17 mouse cellular contexts compared by ENCODE assay signal in the genomic region with DNA sequence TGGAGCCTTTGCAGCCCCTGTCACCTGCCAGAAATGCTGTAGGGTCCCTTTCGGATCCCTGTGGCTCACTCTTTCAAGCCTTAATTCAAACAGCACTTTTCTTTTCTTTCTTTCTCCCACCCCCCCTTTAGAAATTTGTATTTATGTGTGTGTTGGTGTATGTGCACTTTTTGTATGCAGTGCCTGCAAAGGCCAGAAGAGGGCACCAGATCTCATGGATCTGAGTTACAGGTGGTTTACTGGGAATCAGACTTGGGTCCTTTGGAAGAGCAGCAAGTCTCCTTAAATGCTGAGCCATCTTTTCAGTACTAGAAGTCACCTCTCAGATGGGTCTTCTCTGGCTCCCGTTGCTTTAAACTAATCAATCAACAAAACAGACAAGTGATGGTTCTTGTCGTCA. TPM values are rescaled to one million over a fixed set of nuclear protein-coding genes. Genes with fewer than 3 reads are reported as not detected.
DNase-seq lines count a peak whose midpoint lies in the region; ATAC-seq and TF ChIP-seq lines count a peak whose summit lies in the region.
"Had no signal": no experiment of that assay in that cellular context is flagged by ENCODE, and none has a peak within 500 bp of the region (broad histone marks: within the 10 kb centered on the region; RNA-seq: fewer than 3 reads in every experiment).

No protein-coding gene starts in this region.

- TF ChIP-seq CTCF in heart, adult 2 months (IDR thresholded peaks at IDR 0.05): peak; percentile 21; the same call in 1 of the 2 replicates
- peak; percentile 53 for TF ChIP-seq CTCF in liver, postnatal 0 days (IDR thresholded peaks at IDR 0.05; ENCODE audit: low read depth)
- TF ChIP-seq CTCF in E14TG2a.4 (conservative IDR thresholded peaks at IDR 0.05; ENCODE audit: low read length): peak; percentile 88
- no peak for TF ChIP-seq CTCF in lung, adult 2 months (IDR thresholded peaks at IDR 0.05; ENCODE audit: insufficient read depth, low read length)

- no peak for TF ChIP-seq POLR2A in heart, adult 2 months (IDR thresholded peaks at IDR 0.05; ENCODE audit: insufficient read depth, low read depth, low read length)
- no peak for TF ChIP-seq POLR2A in lung, adult 2 months (IDR thresholded peaks at IDR 0.05; ENCODE audit: borderline replicate concordance, extremely low read depth, low read depth, low read length)

- no peak overlapping the region for H3K9ac ChIP-seq in heart, adult 2 months (ENCODE audit: low read depth, low read length)
- no peak overlapping the region for H3K9ac ChIP-seq in liver, postnatal 0 days (replicated peaks)
- no peak overlapping the region for H3K9ac ChIP-seq in liver, embryonic 12.5 days
- H3K9ac ChIP-seq: forebrain, embryonic 15.5 days; kidney, embryonic 15.5 days; lung, embryonic 14.5 days; midbrain, embryonic 13.5 days had no signal

- no peaks in the 10 kb centered on the region for H3K9me3 ChIP-seq in heart, embryonic 10.5 days
- no peaks in the 10 kb centered on the region; the same call in 1 of the 2 replicates for H3K9me3 ChIP-seq in liver, postnatal 0 days (ENCODE audit: low read length)
- peaks cover 8% of the 10 kb centered on the region; the same call in 1 of the 2 replicates for H3K9me3 ChIP-seq in liver, embryonic 12.5 days (replicated peaks)
- peaks cover 10% of the 10 kb centered on the region for H3K9me3 ChIP-seq in E14TG2a.4 (ENCODE audit: low read length)
- H3K9me3 ChIP-seq: forebrain, embryonic 15.5 days; midbrain, embryonic 13.5 days had no signal

- ATAC-seq in liver, postnatal 0 days: no peak
- no peak for ATAC-seq in liver, embryonic 12.5 days
- ATAC-seq: forebrain, embryonic 15.5 days; midbrain, embryonic 13.5 days; Patski had no signal

- no peaks in the 10 kb centered on the region for H3K36me3 ChIP-seq in heart, adult 2 months (ENCODE audit: control insufficient read depth, insufficient read depth, low read length)
- H3K36me3 ChIP-seq in heart, embryonic 10.5 days: no peaks in the 10 kb centered on the region
- no peaks in the 10 kb centered on the region for H3K36me3 ChIP-seq in liver, postnatal 0 days (replicated peaks; ENCODE audit: insufficient read depth, low read length)
- no peaks in the 10 kb centered on the region for H3K36me3 ChIP-seq in liver, embryonic 12.5 days
- no peaks in the 10 kb centered on the region for H3K36me3 ChIP-seq in E14TG2a.4 (ENCODE audit: insufficient read depth, low read length)
- H3K36me3 ChIP-seq: forebrain, embryonic 15.5 days; hindbrain, embryonic 10.5 days; kidney, embryonic 15.5 days; midbrain, embryonic 13.5 days had no signal

- no peak overlapping the region for H3K4me3 ChIP-seq in heart, adult 2 months
- H3K4me3 ChIP-seq in heart, embryonic 10.5 days: no peak overlapping the region
- no peak overlapping the region for H3K4me3 ChIP-seq in liver, postnatal 0 days (ENCODE audit: low read depth, low read length)
- H3K4me3 ChIP-seq in liver, embryonic 12.5 days: no peak overlapping the region
- H3K4me3 ChIP-seq in E14TG2a.4 (replicated peaks; ENCODE audit: low read length): no peak overlapping the region
- no peak overlapping the region for H3K4me3 ChIP-seq in lung, adult 2 months (replicated peaks; ENCODE audit: extremely low read depth, low read depth, low read length)
- H3K4me3 ChIP-seq: erythroblast, embryonic 14.5 days; forebrain, embryonic 15.5 days; hindbrain, embryonic 10.5 days; kidney, embryonic 15.5 days; midbrain, embryonic 13.5 days had no signal

- no peak for DNase-seq in heart, adult 2 months
- DNase-seq in heart, embryonic 10.5 days (ENCODE audit: low spot score): no peak
- no peak for DNase-seq in liver, postnatal 0 days
- DNase-seq in c-Kit-positive CD71-negative TER-119-negative erythroid progenitor cells, embryonic 14.5 days (ENCODE audit: low read depth): peak; percentile 10
- DNase-seq in kidney, postnatal 10 days: no peak
- no peak for DNase-seq in lung, adult 2 months
- DNase-seq: cerebellum, adult 11-12 months; lung, embryonic 14.5 days had no signal

- H3K79me2 ChIP-seq in heart, adult 2 months (replicated peaks; ENCODE audit: control insufficient read depth, insufficient read depth, low read length): no peaks in the 10 kb centered on the region

- 93% methylated on average over 3 of the region's 3 CpGs for WGBS in heart, adult 2 months
- WGBS in heart, embryonic 10.5 days: 90% methylated on average over 3 of the region's 3 CpGs
- WGBS in liver, postnatal 0 days (ENCODE audit: insufficient replicate concordance): 81% methylated on average over 3 of the region's 3 CpGs
- WGBS in liver, embryonic 12.5 days (ENCODE audit: insufficient replicate concordance): 72% methylated on average over 3 of the region's 3 CpGs
- 82% methylated on average over 3 of the region's 3 CpGs for WGBS in lung, adult 2 months

- H3K4me2 ChIP-seq in liver, postnatal 0 days (ENCODE audit: low read depth, low read length): no peak overlapping the region
- no peak overlapping the region for H3K4me2 ChIP-seq in liver, embryonic 12.5 days
- H3K4me2 ChIP-seq: forebrain, embryonic 15.5 days; kidney, embryonic 15.5 days; lung, embryonic 14.5 days; midbrain, embryonic 13.5 days had no signal

- no peaks in the 10 kb centered on the region for H3K4me1 ChIP-seq in heart, adult 2 months (ENCODE audit: control insufficient read depth, insufficient read depth, low read length)
- H3K4me1 ChIP-seq in heart, embryonic 10.5 days: peaks cover 5% of the 10 kb centered on the region; the same call in 1 of the 2 replicates
- no peaks in the 10 kb centered on the region for H3K4me1 ChIP-seq in liver, postnatal 0 days (ENCODE audit: insufficient read depth)
- H3K4me1 ChIP-seq in liver, embryonic 12.5 days: no peaks in the 10 kb centered on the region
- peaks cover 34% of the 10 kb centered on the region for H3K4me1 ChIP-seq in E14TG2a.4 (replicated peaks; ENCODE audit: low read depth, low read length)
- no peaks in the 10 kb centered on the region for H3K4me1 ChIP-seq in lung, adult 2 months (ENCODE audit: control insufficient read depth, insufficient read depth, low read length)
- H3K4me1 ChIP-seq: forebrain, embryonic 15.5 days had no signal

- no peak overlapping the region for H3K27ac ChIP-seq in heart, adult 2 months
- no peak overlapping the region for H3K27ac ChIP-seq in heart, embryonic 10.5 days
- H3K27ac ChIP-seq in liver, postnatal 0 days (ENCODE audit: low read depth): no peak overlapping the region
- no peak overlapping the region for H3K27ac ChIP-seq in liver, embryonic 12.5 days
- H3K27ac ChIP-seq: forebrain, embryonic 15.5 days; hindbrain, embryonic 10.5 days; kidney, embryonic 15.5 days; midbrain, embryonic 13.5 days had no signal

- no peak for TF ChIP-seq EP300 in heart, adult 2 months (IDR thresholded peaks at IDR 0.05; ENCODE audit: insufficient read depth, low read depth, low read length)
- TF ChIP-seq EP300 in liver, postnatal 0 days (IDR thresholded peaks at IDR 0.05; ENCODE audit: low read depth): no peak

- H3K27me3 ChIP-seq in heart, adult 2 months (ENCODE audit: control insufficient read depth, insufficient read depth, low read length): peaks cover 4% of the 10 kb centered on the region; the same call in 1 of the 2 replicates
- peaks cover 61% of the 10 kb centered on the region for H3K27me3 ChIP-seq in heart, embryonic 10.5 days (ENCODE audit: insufficient read depth, poor library complexity, severe bottlenecking)
- H3K27me3 ChIP-seq in liver, postnatal 0 days (ENCODE audit: insufficient read depth, low read length): peaks cover 18% of the 10 kb centered on the region
- peaks cover 64% of the 10 kb centered on the region for H3K27me3 ChIP-seq in liver, embryonic 12.5 days (replicated peaks)
- H3K27me3 ChIP-seq in E14TG2a.4 (ENCODE audit: insufficient read depth, low read length): peaks cover 23% of the 10 kb centered on the region

- intact Hi-C loops in heart, adult 2 months (cut with DNase I): no loop called here

RNA-seq across cellular contexts. Expression of a gene that starts 7.5 kb away (rescaled TPM):
- not detected for total RNA-seq in heart, adult 2 months (2021)
- polyA plus RNA-seq in heart, adult 2 months (2012; rRNA removed): not detected in 2 replicates
- polyA plus RNA-seq in heart, embryonic 10.5 days (2016; fragmentation: Nextera tagmentation; extraction: Ambion mirVana): 0.11 and 0.15 TPM in 2 replicates
- polyA plus RNA-seq in liver, postnatal 0 days (2015; fragmentation: Nextera tagmentation; extraction: Ambion mirVana): 0.06 and 0.07 TPM in 2 replicates
- polyA plus RNA-seq in liver, embryonic 12.5 days (2016; fragmentation: Nextera tagmentation; extraction: Ambion mirVana): 0.05 and 0.06 TPM in 2 replicates
- polyA plus RNA-seq in lung, adult 2 months (2012; rRNA removed): 0.25 TPM in 1 of 2 replicates, not detected in the other
- total RNA-seq: granulocyte monocyte progenitor cell, adult 5-6 weeks had no signal
- polyA plus RNA-seq: erythroblast, embryonic 14.5 days had no signal

RNA-seq across cellular contexts. Expression of a gene that starts 49.6 kb away (rescaled TPM):
- 10 to 100 TPM; 22.2 to 26.3 TPM for total RNA-seq in heart, adult 2 months (2021)
- polyA plus RNA-seq in heart, adult 2 months (2012; rRNA removed): 32.1 and 36.2 TPM in 2 replicates
- 63.4 and 66.7 TPM in 2 replicates for polyA plus RNA-seq in heart, embryonic 10.5 days (2016; fragmentation: Nextera tagmentation; extraction: Ambion mirVana)
- polyA plus RNA-seq in liver, postnatal 0 days (2015; fragmentation: Nextera tagmentation; extraction: Ambion mirVana): 18.6 and 19.2 TPM in 2 replicates
- polyA plus RNA-seq in liver, embryonic 12.5 days (2016; fragmentation: Nextera tagmentation; extraction: Ambion mirVana): 33.4 and 33.8 TPM in 2 replicates
- 51.4 and 55.1 TPM in 2 replicates for polyA plus RNA-seq in lung, adult 2 months (2012; rRNA removed)

RNA-seq across cellular contexts. Expression of a gene that starts 49.9 kb away (rescaled TPM):
- 1,000 to 10,000 TPM; 1,404 to 1,617 TPM for total RNA-seq in heart, adult 2 months (2021)
- polyA plus RNA-seq in heart, adult 2 months (2012; rRNA removed): 2,007 and 2,149 TPM in 2 replicates
- 1,046 and 1,532 TPM in 2 replicates for polyA plus RNA-seq in heart, embryonic 10.5 days (2016; fragmentation: Nextera tagmentation; extraction: Ambion mirVana)
- polyA plus RNA-seq in liver, postnatal 0 days (2015; fragmentation: Nextera tagmentation; extraction: Ambion mirVana): 1,070 and 1,167 TPM in 2 replicates
- 698 and 713 TPM in 2 replicates for polyA plus RNA-seq in liver, embryonic 12.5 days (2016; fragmentation: Nextera tagmentation; extraction: Ambion mirVana)
- 460 and 481 TPM in 2 replicates for polyA plus RNA-seq in lung, adult 2 months (2012; rRNA removed)
